Mouse (Mus musculus) kidney, postnatal 4 days (tissue): ENCODE data around the gene Zfp369.
"Not testable (repeated sequence)": the region's sequence is repeated elsewhere in the genome, so short reads cannot be mapped to it uniquely, and the experiment has no call there.

Experiments used
- DNase-seq, 2 experiments: peaks; one replicate each; pipeline ENCODE4 v3.0.0; 2021; ENCODE audit warnings: mixed read lengths in 2 of 2

Zfp369 gene

GRCm38 (mm10) chr13:65278383-65279341 is at the start of gene Zfp369:
Gene Zfp369, plus strand, starts transcription at chr13:65278814.
- DNase-seq = peak; percentile 95 to 97

- no peak for DNase-seq
Measured at GRCm38 (mm10) chr13:65237211-65237610, 41.4 kb upstream of the Zfp369 start.

- DNase-seq = peak; percentile 97 to 98
Measured at GRCm38 (mm10) chr13:65240509-65241098, 38.0 kb upstream of the Zfp369 start.

- DNase-seq = peak; percentile 99
Measured at GRCm38 (mm10) chr13:65241099-65241626, 37.5 kb upstream of the Zfp369 start.

- no peak for DNase-seq
Measured at GRCm38 (mm10) chr13:65241627-65242318, 36.8 kb upstream of the Zfp369 start.

- peak in 1 of 2 experiments; percentile 8 for DNase-seq
Measured at GRCm38 (mm10) chr13:65242319-65242787, 36.3 kb upstream of the Zfp369 start.

GRCm38 (mm10) chr13:65243273-65243672 is 35.3 kb upstream of the Zfp369 start:
- no peak for DNase-seq

- DNase-seq = peak; percentile 16 to 53
Measured at GRCm38 (mm10) chr13:65258175-65258954, 20.2 kb upstream of the Zfp369 start.

- no peak for DNase-seq
Measured at GRCm38 (mm10) chr13:65259239-65259638, 19.4 kb upstream of the Zfp369 start, which contains the start of gene Gm10775. Gene Gm10775, plus strand, starts transcription at chr13:65259539.

GRCm38 (mm10) chr13:65262086-65262485 is 16.5 kb upstream of the Zfp369 start:
- DNase-seq = no peak

GRCm38 (mm10) chr13:65277994-65278382 is 626 bp upstream of the Zfp369 start:
- DNase-seq = no peak

- no peak for DNase-seq
Measured at GRCm38 (mm10) chr13:65286771-65287170, 8.2 kb downstream of the Zfp369 start.

GRCm38 (mm10) chr13:65296354-65296753 is 17.7 kb downstream of the Zfp369 start:
- DNase-seq = no peak

- peak; percentile 49 to 53 for DNase-seq
Measured at GRCm38 (mm10) chr13:65310849-65311248, 32.2 kb downstream of the Zfp369 start.

- DNase-seq = peak in 1 of 2 experiments; percentile 15
Measured at GRCm38 (mm10) chr13:65311311-65311755, 32.7 kb downstream of the Zfp369 start.

- DNase-seq = no peak
Measured at GRCm38 (mm10) chr13:65311826-65312225, 33.2 kb downstream of the Zfp369 start.

GRCm38 (mm10) chr13:65348501-65348900 is 69.9 kb downstream of the Zfp369 start:
- DNase-seq = not testable (repeated sequence)

GRCm38 (mm10) chr13:65351768-65352167 is 73.2 kb downstream of the Zfp369 start:
- peak; percentile 34 to 45 for DNase-seq
